Mouse (Mus musculus) lung, embryonic 14.5 days (tissue): ENCODE data around the gene Dennd2c. TPM values are rescaled to one million over a fixed set of nuclear protein-coding genes. Genes with fewer than 3 reads are reported as not detected.

Source experiments
- ATAC-seq: fragments of 200-750 bp; cut with Nextera tagmentation; 2 replicates; pipeline ENCODE4 v1.8.0; 2017; ENCODE audit warnings: mild to moderate bottlenecking, moderate TSS enrichment, moderate library complexity; ENCODE audit not compliant: insufficient read depth
- DNase-seq: peaks from one replicate; pipeline ENCODE4 v3.0.0-alpha.2; 2015
- H3K27ac ChIP-seq: fragments of 300-500 bp; sonication (generic); 2 replicates; pipeline ENCODE4 v1.5.1; 2014; ENCODE audit warnings: low read depth, mild to moderate bottlenecking, moderate library complexity
- H3K27me3 ChIP-seq: fragments of 300-500 bp; sonication (generic); 2 replicates; pipeline ENCODE4 v1.6.1; 2014; ENCODE audit warnings: low read length, control low read depth; ENCODE audit not compliant: insufficient read depth
- H3K36me3 ChIP-seq: fragments of 300-500 bp; sonication (generic); 2 replicates; pipeline ENCODE4 v1.6.1; 2014; ENCODE audit warnings: control low read depth; ENCODE audit not compliant: insufficient read depth
- H3K4me1 ChIP-seq: fragments of 300-500 bp; sonication (generic); 2 replicates; pipeline ENCODE4 v1.6.1; 2014; ENCODE audit warnings: antibody characterized with exemption, control low read depth; ENCODE audit not compliant: insufficient read depth
- H3K4me2 ChIP-seq: fragments of 300-500 bp; sonication (generic); 2 replicates; pipeline ENCODE4 v1.6.1; 2014; ENCODE audit warnings: mild to moderate bottlenecking
- H3K4me3 ChIP-seq: fragments of 300-500 bp; sonication (generic); 2 replicates; pipeline ENCODE4 v1.5.1; 2014; ENCODE audit warnings: low read depth, low read length
- H3K9ac ChIP-seq: fragments of 300-500 bp; sonication (generic); 2 replicates; pipeline ENCODE4 v1.6.1; 2014
- H3K9me3 ChIP-seq: fragments of 300-500 bp; sonication (generic); 2 replicates; pipeline ENCODE4 v1.6.1; 2016; ENCODE audit warnings: low read depth, low read length, control low read depth
- CTCF ChIP-seq: IDR thresholded peaks from 2 replicates; pipeline ENCODE4 v1.5.1; 2016; ENCODE audit warnings: antibody characterized with exemption, low read depth
- WGBS: fragments of 180-500 bp; shearing (Covaris S2); extraction: QIAGEN DNeasy Blood & Tissue Kit; methylation state at CpG from one replicate; pipeline ENCODE4 v1.1.7; 2014; 5-methylcytosine and 5-hydroxymethylcytosine counted together
- polyA plus RNA-seq: library from polyadenylated mRNA; unstranded; fragments of >200 nt; fragmentation: Nextera tagmentation; extraction: Ambion mirVana; gene quantifications from 2 replicates; pipeline ENCODE4 v1.2.1, GENCODE M21; 2014

The Dennd2c gene
- polyA plus RNA-seq, 1 experiment from 2014 or later = 5.2 TPM

DNA sequence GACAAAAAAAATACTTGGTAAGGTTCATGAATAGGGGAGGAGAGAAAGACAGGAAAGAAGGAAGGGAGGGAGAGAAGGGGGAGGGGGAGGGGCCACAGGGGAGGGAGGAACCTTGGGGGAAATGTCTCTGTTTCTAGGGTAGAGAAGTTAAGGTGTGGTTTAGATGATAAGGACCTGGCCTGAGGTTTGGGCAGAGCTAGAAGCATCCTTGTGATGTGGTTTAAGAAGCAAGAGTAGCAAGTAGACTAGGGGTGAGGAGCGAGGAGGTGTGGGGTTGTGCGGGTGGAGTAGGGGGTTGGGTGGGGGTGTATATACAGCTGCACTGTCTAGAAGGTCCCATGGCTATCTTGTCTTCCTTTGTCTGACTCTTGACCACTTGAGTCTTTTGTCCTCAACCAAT is 10.7 kb upstream of the Dennd2c start:
- 100% methylated on average over 2 of the region's 2 CpGs for WGBS
- H3K4me2 ChIP-seq = no peak overlapping the region
- no peaks in the 10 kb centered on the region for H3K9me3 ChIP-seq
- DNase-seq (no peak), ATAC-seq (no peak)
- H3K36me3 ChIP-seq = no peaks in the 10 kb centered on the region
- H3K9ac ChIP-seq = no peak overlapping the region
- H3K27ac ChIP-seq = no peak overlapping the region
- H3K27me3 ChIP-seq = no peaks in the 10 kb centered on the region
- H3K4me3 ChIP-seq = no peak overlapping the region
- H3K4me1 ChIP-seq = no peaks in the 10 kb centered on the region
- no peak for TF ChIP-seq CTCF

DNA sequence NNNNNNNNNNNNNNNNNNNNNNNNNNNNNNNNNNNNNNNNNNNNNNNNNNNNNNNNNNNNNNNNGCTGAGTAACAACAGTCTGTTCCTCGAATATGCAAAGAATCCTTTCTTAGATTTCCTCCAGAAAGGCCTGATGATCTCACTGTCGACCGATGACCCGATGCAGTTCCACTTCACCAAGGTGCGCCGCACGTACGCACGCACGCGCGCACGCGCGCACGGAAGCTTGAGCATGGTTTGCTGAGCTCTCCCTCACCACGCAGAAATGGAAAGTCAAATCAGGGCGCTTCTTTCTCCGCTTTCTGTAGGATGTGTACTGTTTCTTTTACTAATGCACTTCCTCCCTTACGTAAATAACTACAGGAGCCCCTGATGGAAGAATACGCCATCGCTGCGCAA is 3.7 kb upstream of the Dennd2c start:
- 72% methylated on average over 23 of the region's 23 CpGs for WGBS
- Histone ChIP-seq H3K36me3 (no peaks in the 10 kb centered on the region), H3K9me3 (no peaks in the 10 kb centered on the region), H3K9ac (no peak overlapping the region), H3K4me1 (no peaks in the 10 kb centered on the region; the same call in 1 of the 2 replicates), H3K27me3 (no peaks in the 10 kb centered on the region), H3K4me2 (no peak overlapping the region), H3K27ac (no peak overlapping the region), H3K4me3 (no peak overlapping the region)
- DNase-seq (no peak), ATAC-seq (no peak)
- no peak for TF ChIP-seq CTCF

DNA sequence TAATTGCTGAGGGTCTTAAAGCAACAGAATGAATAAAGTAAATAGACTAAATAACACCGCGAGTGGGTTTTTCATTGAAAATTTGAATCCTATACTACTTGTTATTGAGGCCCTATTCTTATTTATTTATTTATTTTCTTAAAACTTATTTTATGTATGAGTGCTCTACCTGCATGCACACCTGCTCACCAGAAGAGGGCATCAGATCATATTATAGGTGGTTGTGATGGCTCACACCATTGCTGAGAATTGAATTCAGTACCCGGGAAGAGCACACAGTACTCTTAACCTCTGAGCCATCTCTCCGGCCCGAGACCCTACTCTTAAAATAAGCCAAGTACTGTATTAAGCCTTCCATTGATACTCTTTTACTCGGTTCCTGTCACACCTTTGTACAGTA is 2.7 kb upstream of the Dennd2c start:
- Histone ChIP-seq H3K9ac (no peak overlapping the region), H3K36me3 (no peaks in the 10 kb centered on the region), H3K27me3 (no peaks in the 10 kb centered on the region), H3K4me3 (no peak overlapping the region), H3K9me3 (no peaks in the 10 kb centered on the region), H3K27ac (no peak overlapping the region), H3K4me1 (no peaks in the 10 kb centered on the region; the same call in 1 of the 2 replicates), H3K4me2 (no peak overlapping the region)
- 84% methylated on average over 6 of the region's 6 CpGs for WGBS
- peak; percentile 41 for TF ChIP-seq CTCF
- DNase-seq = no peak
- ATAC-seq = no peak

DNA sequence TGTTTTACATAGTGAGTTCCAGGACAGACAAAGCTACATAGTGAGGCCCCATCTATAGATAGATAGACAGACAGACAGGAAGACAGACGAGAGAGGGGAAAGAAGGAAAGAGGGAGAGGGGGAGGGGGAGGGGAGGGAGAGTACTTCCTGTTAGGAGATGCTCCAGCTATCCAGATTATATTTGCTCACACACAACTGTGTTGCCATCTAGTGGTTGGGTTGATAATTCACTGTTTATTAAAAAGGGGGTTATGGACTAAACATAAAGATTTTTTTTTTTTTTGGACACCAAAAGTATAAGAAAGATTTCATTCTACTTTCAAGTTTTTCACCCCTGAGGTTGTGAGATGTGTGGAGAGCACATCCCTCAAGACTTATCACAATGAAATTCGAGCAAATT is 1.7 kb upstream of the Dennd2c start:
- no peak for ATAC-seq
- H3K4me1 ChIP-seq = no peaks in the 10 kb centered on the region; the same call in 1 of the 2 replicates
- no peaks in the 10 kb centered on the region for H3K9me3 ChIP-seq
- H3K4me2 ChIP-seq = no peak overlapping the region
- peak; percentile 11 for DNase-seq
- no peak overlapping the region for H3K4me3 ChIP-seq
- no peak overlapping the region for H3K9ac ChIP-seq
- H3K36me3 ChIP-seq = no peaks in the 10 kb centered on the region
- WGBS = 42% methylated on average over 2 of the region's 2 CpGs
- no peak overlapping the region for H3K27ac ChIP-seq
- H3K27me3 ChIP-seq = no peaks in the 10 kb centered on the region
- TF ChIP-seq CTCF = peak; percentile 38; the same call in 1 of the 2 replicates

DNA sequence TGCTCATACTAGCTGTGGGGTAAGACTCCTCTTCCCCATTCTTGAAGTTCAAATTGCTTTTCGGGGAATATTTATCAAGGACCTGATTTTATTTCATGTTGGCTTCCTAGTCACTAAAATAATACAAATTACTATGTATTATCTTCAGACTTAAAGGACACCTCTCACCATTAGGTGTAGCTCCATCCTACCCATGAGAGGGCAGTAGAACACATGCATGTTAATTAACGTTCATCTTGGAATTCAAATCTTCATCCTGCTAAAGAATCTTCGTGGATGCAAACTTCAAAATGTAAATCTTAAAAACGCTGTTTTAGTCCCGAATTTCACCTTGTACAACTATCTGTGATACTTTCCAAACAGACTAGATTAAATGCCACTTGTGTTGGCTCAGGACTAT is 1.2 kb upstream of the Dennd2c start:
- H3K4me2 ChIP-seq = no peak overlapping the region
- no peaks in the 10 kb centered on the region for H3K27me3 ChIP-seq
- H3K36me3 ChIP-seq = no peaks in the 10 kb centered on the region
- no peak overlapping the region for H3K9ac ChIP-seq
- no peak for TF ChIP-seq CTCF
- no peaks in the 10 kb centered on the region; the same call in 1 of the 2 replicates for H3K4me1 ChIP-seq
- H3K9me3 ChIP-seq = no peaks in the 10 kb centered on the region
- DNase-seq (no peak), ATAC-seq (no peak)
- H3K27ac ChIP-seq = no peak overlapping the region
- 58% methylated on average over 5 of the region's 5 CpGs for WGBS
- H3K4me3 ChIP-seq = no peak overlapping the region

DNA sequence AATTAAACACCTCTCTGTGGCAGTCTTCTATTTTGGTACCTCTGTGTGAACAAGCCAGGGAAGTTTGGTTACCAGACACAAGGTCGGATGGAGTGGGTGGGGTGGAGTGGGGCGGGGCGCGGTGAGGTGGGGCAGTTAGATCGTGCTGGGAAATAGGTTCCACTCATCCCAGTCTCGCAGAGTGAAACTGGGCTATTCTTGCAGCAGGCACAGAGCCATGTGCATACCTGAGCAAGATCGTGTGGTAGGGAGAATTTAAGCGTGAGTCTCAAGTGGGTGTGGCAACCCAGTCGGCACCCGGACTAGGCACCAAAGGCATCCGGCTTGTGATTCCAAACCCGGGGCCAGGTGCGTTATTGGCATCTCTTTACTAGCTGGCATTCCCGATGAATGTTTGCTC is 495 bp upstream of the Dennd2c start:
- Histone ChIP-seq H3K36me3 (no peaks in the 10 kb centered on the region), H3K4me1 (no peaks in the 10 kb centered on the region; the same call in 1 of the 2 replicates), H3K9ac (peak overlapping the region; percentile 77), H3K27ac (no peak overlapping the region), H3K4me3 (peak overlapping the region; percentile 74), H3K4me2 (peak overlapping the region; percentile 76), H3K9me3 (no peaks in the 10 kb centered on the region), H3K27me3 (no peaks in the 10 kb centered on the region)
- TF ChIP-seq CTCF = no peak
- ATAC-seq (peak; percentile 18), DNase-seq (no peak)
- WGBS = under 1% methylated on average over 14 of the region's 14 CpGs

DNA sequence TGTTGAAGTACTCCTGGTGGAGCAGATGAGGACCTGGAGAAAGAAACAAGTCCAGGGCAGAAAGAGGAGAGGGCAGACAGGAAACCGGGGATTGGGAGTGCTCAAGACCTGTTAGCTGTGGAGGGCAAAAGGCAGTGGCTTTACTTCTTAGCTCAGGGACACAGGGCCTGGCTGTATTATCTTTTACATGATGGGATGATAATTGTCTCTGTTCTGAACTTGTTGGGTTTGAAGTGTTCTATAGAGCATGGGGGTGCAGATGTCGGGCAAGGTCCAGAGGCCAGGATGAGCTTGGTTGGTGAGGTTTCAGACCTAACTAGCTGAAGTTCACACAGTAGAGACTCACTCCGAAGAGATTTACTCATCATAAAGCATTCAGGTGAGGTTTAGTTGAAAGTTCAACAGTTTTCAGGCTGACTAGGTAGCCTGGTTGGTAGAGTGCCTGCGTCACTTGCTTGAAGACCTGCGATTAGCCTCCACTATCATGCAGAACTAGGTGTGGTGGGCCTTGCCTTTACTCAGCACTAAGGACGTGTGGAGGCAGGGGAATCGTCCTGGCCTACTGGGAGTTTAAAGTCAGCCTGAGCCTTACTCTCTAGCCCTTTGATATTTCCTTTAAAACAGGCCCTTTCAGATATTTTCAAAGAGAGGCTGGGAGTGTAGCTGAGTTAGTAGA is 5.3 kb downstream of the Dennd2c start:
- no peak overlapping the region for H3K27ac ChIP-seq
- ATAC-seq (no peak), DNase-seq (no peak)
- no peak overlapping the region for H3K9ac ChIP-seq
- 81% methylated on average over 7 of the region's 7 CpGs for WGBS
- no peaks in the 10 kb centered on the region for H3K9me3 ChIP-seq
- H3K27me3 ChIP-seq = no peaks in the 10 kb centered on the region
- no peak overlapping the region for H3K4me2 ChIP-seq
- TF ChIP-seq CTCF = no peak
- no peaks in the 10 kb centered on the region; the same call in 1 of the 2 replicates for H3K4me1 ChIP-seq
- no peaks in the 10 kb centered on the region for H3K36me3 ChIP-seq
- H3K4me3 ChIP-seq = no peak overlapping the region

DNA sequence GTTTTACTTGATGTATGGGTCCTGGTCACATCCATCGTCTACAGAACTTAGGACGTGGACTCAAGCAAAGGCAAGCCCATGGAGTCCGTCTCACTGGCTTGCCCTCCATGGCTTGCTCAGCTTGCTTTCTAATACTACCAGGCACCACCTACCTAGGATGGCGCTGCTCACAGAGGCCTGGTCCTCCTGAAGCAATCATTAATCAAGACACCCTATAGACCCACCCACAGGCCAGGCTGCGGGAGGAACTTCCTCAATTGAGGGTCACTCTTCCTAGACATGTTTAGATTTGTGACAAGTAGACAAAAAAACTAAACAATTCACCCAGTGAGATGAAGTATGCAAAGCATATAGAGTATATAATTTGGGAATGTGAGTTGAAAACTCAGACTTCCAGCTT is 9.8 kb downstream of the Dennd2c start:
- TF ChIP-seq CTCF = no peak
- WGBS = 56% methylated on average over 5 of the region's 5 CpGs
- DNase-seq (no peak), ATAC-seq (no peak; the same call in 1 of the 2 replicates)
- no peak overlapping the region for H3K27ac ChIP-seq
- H3K4me2 ChIP-seq = no peak overlapping the region
- no peak overlapping the region for H3K4me3 ChIP-seq
- H3K9me3 ChIP-seq = no peaks in the 10 kb centered on the region
- no peak overlapping the region for H3K9ac ChIP-seq
- H3K36me3 ChIP-seq = no peaks in the 10 kb centered on the region
- H3K27me3 ChIP-seq = no peaks in the 10 kb centered on the region
- H3K4me1 ChIP-seq = no peaks in the 10 kb centered on the region
